Mouse (Mus musculus) liver, embryonic 14.5 days (tissue): Measurements from ENCODE around the gene Nxt1. TPM values are rescaled to one million over a fixed set of nuclear protein-coding genes. Genes with fewer than 3 reads are reported as not detected.
A peak's percentile ranks its signal among the peaks of the same experiment; 100 is the strongest.

ENCODE experiments used
- ATAC-seq: fragments of 200-750 bp; cut with Nextera tagmentation; 2 replicates; pipeline ENCODE4 v1.8.0; 2017; ENCODE audit warnings: moderate number of reproducible peaks, mild to moderate bottlenecking, moderate library complexity; ENCODE audit not compliant: insufficient read depth
- DNase-seq, 3 experiments: peaks; one replicate each; pipeline ENCODE4 v3.0.0-alpha.2; 2012 to 2013; ENCODE audit warnings: low read depth in 3 of 3, low spot score in 3 of 3
- H3K27ac ChIP-seq: fragments of 300-500 bp; sonication (generic); 2 replicates; pipeline ENCODE4 v1.5.1; 2014; ENCODE audit warnings: moderate library complexity, mild to moderate bottlenecking, control low read depth, inconsistent platforms
- H3K27me3 ChIP-seq: fragments of 300-500 bp; sonication (generic); 2 replicates; pipeline ENCODE4 v1.6.1; 2014; ENCODE audit warnings: mild to moderate bottlenecking, low read length, moderate library complexity; ENCODE audit not compliant: control insufficient read depth, insufficient read depth
- H3K36me3 ChIP-seq: fragments of 300-500 bp; sonication (generic); replicated peaks from 2 replicates; pipeline ENCODE4 v1.6.1; 2014; ENCODE audit warnings: low read depth; ENCODE audit not compliant: control insufficient read depth, insufficient read depth
- H3K4me1 ChIP-seq, 2 experiments: fragments of 200-500 bp in 1 of 2; fragments of 300-500 bp in 1 of 2; sonication (generic) in 1 of 2; replicated peaks; 2 replicates each; pipeline ENCODE4 v1.6.1; 2012 to 2014; ENCODE audit warnings: antibody characterized with exemption in 1 of 2, inconsistent platforms in 1 of 2, low read length in 1 of 2; ENCODE audit not compliant: control insufficient read depth in 2 of 2, insufficient read depth in 2 of 2
- H3K4me2 ChIP-seq: fragments of 300-500 bp; sonication (generic); 2 replicates; pipeline ENCODE4 v1.6.1; 2014; ENCODE audit warnings: low read depth, mild to moderate bottlenecking, control low read depth, moderate library complexity
- H3K4me3 ChIP-seq, 2 experiments: fragments of 200-500 bp in 1 of 2; fragments of 300-500 bp in 1 of 2; sonication (generic) in 1 of 2; 2 replicates each; pipeline ENCODE4 v1.5.1; 2012 to 2014; ENCODE audit warnings: low read depth in 2 of 2, low read length in 2 of 2, mild to moderate bottlenecking in 2 of 2, control low read depth in 1 of 2, inconsistent platforms in 1 of 2, moderate library complexity in 1 of 2; ENCODE audit not compliant: insufficient read depth in 1 of 2
- H3K9ac ChIP-seq: fragments of 300-500 bp; sonication (generic); replicated peaks from 2 replicates; pipeline ENCODE4 v1.6.1; 2014; ENCODE audit warnings: mild to moderate bottlenecking, control low read depth, moderate library complexity
- H3K9me3 ChIP-seq: fragments of 300-500 bp; sonication (generic); 2 replicates; pipeline ENCODE4 v1.6.1; 2016; ENCODE audit warnings: low read length, mixed read lengths; ENCODE audit not compliant: control insufficient read depth
- CTCF ChIP-seq: IDR thresholded peaks from 2 replicates; pipeline ENCODE4 v1.5.1; 2016; ENCODE audit warnings: antibody characterized with exemption, low read depth, control low read depth
- EP300 ChIP-seq: IDR thresholded peaks from 2 replicates; pipeline ENCODE4 v1.6.1; 2016; ENCODE audit warnings: antibody characterized with exemption, low read depth
- WGBS: fragments of 180-500 bp; shearing (Covaris S2); extraction: QIAGEN DNeasy Blood & Tissue Kit; methylation state at CpG from one replicate; pipeline ENCODE4 v1.1.7; 2014; ENCODE audit not compliant: insufficient replicate concordance; 5-methylcytosine and 5-hydroxymethylcytosine counted together
- polyA plus RNA-seq, 2 experiments: library from polyadenylated mRNA; depleted of rRNA in 1 of 2; stranded (reverse) in 1 of 2; unstranded in 1 of 2; fragments of >200 nt; fragmentation: Nextera tagmentation in 1 of 2; extraction: Ambion mirVana in 1 of 2; gene quantifications; 2 replicates each; pipeline versions ENCODE4 v1.2.1 to v1.2.3; 2012 to 2014

The Nxt1 gene
- polyA plus RNA-seq, 2 experiments = 43.9 to 63.6 TPM

DNA sequence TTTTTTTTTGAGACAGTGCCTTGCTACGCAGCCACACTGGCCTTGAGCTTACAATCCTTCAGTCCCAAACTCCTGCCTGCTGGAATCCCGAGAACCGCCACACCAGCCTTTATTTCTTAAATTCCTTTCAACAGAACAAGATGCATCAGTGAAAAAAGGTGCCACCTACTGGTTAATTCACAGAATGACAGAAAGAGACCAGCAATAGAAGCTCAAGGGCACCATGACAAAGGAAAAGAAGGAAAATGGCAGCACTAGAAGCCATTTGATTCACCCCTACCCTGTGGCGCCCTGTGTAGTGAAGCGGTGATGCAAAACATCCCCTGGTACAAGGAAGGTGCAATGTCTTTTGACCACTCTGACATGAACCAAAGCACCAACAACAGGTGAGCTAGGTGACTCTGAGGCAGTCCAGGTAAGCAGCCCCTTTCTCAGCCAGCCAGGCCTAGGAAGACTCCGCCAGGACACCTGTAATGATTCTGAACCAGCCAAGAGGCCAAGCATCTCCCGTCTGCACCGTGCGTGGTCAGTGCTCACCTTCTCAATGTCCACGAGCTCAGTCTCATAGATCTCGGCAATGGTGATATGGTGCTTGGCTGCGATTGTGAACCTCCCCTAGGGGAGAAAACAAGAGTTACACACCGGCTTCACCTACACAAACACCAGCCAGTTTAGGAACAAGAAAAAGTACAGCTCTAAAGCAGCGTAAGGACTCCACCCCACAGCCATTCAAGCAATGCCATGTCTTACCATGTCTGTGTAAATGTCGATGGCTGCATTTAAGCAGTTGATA, 34.2 kb downstream of the Nxt1 start:
- DNase-seq (peak in 1 of 3 experiments; percentile 16), ATAC-seq (no peak)
- TF ChIP-seq EP300 = no peak
- TF ChIP-seq CTCF = peak; percentile 52
- H3K27me3 ChIP-seq = no peaks in the 10 kb centered on the region
- no peak overlapping the region for H3K4me3 ChIP-seq
- H3K9ac ChIP-seq = no peak overlapping the region
- H3K9me3 ChIP-seq = no peaks in the 10 kb centered on the region
- no peaks in the 10 kb centered on the region for H3K4me1 ChIP-seq
- H3K4me2 ChIP-seq = no peak overlapping the region
- no peaks in the 10 kb centered on the region for H3K36me3 ChIP-seq
- H3K27ac ChIP-seq = no peak overlapping the region
- 72% methylated on average over 15 of the region's 15 CpGs for WGBS

DNA sequence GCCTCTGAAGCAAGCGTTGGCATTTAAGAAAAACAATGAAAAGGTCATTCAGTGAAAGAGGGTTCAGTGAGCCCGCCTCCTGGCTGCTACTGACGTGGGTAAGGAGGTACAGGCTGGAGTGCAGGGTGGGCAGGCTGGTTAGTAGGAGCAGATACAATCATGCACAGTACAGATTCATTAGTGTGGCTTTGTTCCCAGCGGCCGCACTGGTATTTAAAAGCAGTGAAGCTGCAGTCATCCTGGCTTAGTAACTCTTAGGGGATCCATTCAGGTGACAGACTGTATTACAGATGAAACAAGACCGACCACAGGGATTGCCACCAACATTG, 34.8 kb downstream of the Nxt1 start:
- Histone ChIP-seq H3K4me1 (no peaks in the 10 kb centered on the region), H3K9ac (no peak overlapping the region), H3K4me2 (no peak overlapping the region), H3K9me3 (no peaks in the 10 kb centered on the region), H3K27ac (no peak overlapping the region), H3K27me3 (no peaks in the 10 kb centered on the region), H3K4me3 (no peak overlapping the region), H3K36me3 (no peaks in the 10 kb centered on the region)
- no peak for TF ChIP-seq EP300
- no peak for TF ChIP-seq CTCF
- ATAC-seq = no peak
- 58% methylated on average over 6 of the region's 6 CpGs for WGBS
- no peak for DNase-seq

DNA sequence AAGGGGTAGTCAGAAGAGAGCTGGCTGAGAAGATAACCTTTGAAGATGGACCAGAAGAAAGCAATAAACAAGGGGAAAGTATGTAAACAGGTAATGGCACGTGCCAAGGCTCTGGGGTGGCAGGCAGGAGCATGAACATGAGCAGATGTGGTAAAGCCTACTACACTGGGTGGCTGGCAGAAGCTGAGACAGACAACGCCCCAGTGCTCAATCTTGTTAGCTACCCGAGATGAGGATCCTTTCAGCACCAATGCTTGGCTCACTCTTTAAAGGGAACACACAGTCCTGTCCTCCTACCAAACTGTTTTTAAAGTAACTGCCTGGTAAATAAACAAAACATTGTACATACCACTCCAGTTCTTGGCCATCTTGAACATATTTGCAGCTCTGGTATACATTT, 39.9 kb downstream of the Nxt1 start:
- Histone ChIP-seq H3K27ac (no peak overlapping the region), H3K4me1 (no peaks in the 10 kb centered on the region), H3K36me3 (no peaks in the 10 kb centered on the region), H3K9ac (no peak overlapping the region), H3K27me3 (no peaks in the 10 kb centered on the region), H3K9me3 (no peaks in the 10 kb centered on the region), H3K4me2 (no peak overlapping the region), H3K4me3 (no peak overlapping the region)
- TF ChIP-seq EP300 (no peak), CTCF (no peak)
- ATAC-seq (no peak), DNase-seq (no peak)
- 66% methylated on average over 3 of the region's 3 CpGs for WGBS

DNA sequence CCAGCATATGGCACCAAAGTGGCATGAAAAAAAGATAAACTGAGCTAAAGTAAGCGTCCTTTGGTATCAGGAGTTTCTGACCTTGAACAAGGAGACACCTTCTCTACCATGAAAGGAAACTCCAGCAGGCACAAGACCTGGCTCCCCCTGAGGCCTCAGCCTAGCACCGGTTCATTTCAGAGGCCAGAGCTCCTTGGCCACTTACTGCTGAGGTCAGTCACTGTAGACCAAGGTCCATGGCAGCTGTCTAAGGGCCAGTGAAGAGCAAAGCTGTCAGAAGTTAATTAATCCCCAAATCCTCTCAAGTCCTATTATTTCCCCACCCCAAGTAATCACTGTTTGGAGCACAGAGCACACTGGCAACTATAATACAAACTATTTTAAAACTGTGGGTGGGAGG, 44.7 kb downstream of the Nxt1 start:
- TF ChIP-seq EP300 = no peak
- TF ChIP-seq CTCF = no peak
- H3K4me1 ChIP-seq = no peaks in the 10 kb centered on the region
- 58% methylated on average over 2 of the region's 2 CpGs for WGBS
- H3K4me2 ChIP-seq = no peak overlapping the region
- no peak overlapping the region for H3K4me3 ChIP-seq
- ATAC-seq = no peak
- no peaks in the 10 kb centered on the region for H3K27me3 ChIP-seq
- no peaks in the 10 kb centered on the region for H3K9me3 ChIP-seq
- H3K9ac ChIP-seq = no peak overlapping the region
- no peaks in the 10 kb centered on the region for H3K36me3 ChIP-seq
- DNase-seq = no peak
- H3K27ac ChIP-seq = no peak overlapping the region

DNA sequence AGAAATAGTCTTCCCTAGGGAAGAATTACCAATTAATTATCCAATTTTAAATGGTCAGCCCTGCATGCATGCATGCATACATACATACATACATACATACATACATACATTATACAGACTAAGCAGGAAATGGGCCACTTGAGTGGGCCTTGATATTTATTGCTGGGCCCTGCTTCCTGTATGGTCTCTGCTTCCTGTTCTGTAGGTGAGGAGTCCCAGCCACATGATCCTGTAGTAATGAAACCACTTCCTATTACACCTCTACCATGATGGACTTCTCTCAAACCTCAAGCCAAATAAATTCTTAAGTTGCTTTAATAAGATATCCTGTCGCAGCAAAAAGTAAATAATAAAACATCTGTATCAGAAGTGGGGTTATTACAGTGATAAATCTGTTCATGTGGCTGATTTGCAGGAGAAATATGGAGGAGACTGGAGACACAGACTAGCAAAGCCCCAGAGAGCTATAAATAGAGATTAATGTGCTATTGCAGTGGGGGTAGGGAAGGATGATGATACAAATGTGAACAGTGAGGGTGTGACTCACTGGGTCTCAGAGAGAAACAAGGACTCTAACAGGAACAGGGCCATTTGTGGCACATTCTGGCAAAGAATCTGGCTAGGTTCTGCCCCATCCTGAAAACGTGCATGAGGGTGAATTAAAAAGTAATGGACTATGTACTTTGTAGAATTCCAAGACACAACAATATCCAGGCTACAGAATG, 47.0 kb downstream of the Nxt1 start:
- TF ChIP-seq CTCF (no peak), EP300 (no peak)
- no peaks in the 10 kb centered on the region for H3K36me3 ChIP-seq
- no peak overlapping the region for H3K27ac ChIP-seq
- WGBS = 34% methylated on average over 2 of the region's 2 CpGs
- DNase-seq (no peak), ATAC-seq (no peak)
- no peaks in the 10 kb centered on the region for H3K9me3 ChIP-seq
- no peaks in the 10 kb centered on the region for H3K4me1 ChIP-seq
- no peak overlapping the region for H3K4me3 ChIP-seq
- H3K27me3 ChIP-seq = no peaks in the 10 kb centered on the region
- no peak overlapping the region for H3K9ac ChIP-seq
- no peak overlapping the region for H3K4me2 ChIP-seq

Other genes with a start within 250 kb of the Nxt1 start
- 1.4 and 1.5 TPM in 2 replicates for gene Cd93, start 229.0 kb upstream of the Nxt1 start, polyA plus RNA-seq (2012; rRNA removed)
- 1.8 and 2.2 TPM in 2 replicates for gene Cd93, start 229.0 kb upstream of the Nxt1 start, polyA plus RNA-seq (2014; fragmentation: Nextera tagmentation; extraction: Ambion mirVana)
- 3.9 and 5.1 TPM in 2 replicates for gene Gzf1, start 8.4 kb downstream of the Nxt1 start, polyA plus RNA-seq (2012; rRNA removed)
- gene Gzf1, start 8.4 kb downstream of the Nxt1 start, polyA plus RNA-seq (2014; fragmentation: Nextera tagmentation; extraction: Ambion mirVana) = 7.4 and 7.9 TPM in 2 replicates
- gene Napb, start 59.9 kb downstream of the Nxt1 start, polyA plus RNA-seq (2012; rRNA removed) = 0.30 and 0.36 TPM in 2 replicates
- 0.09 and 0.14 TPM in 2 replicates for gene Napb, start 59.9 kb downstream of the Nxt1 start, polyA plus RNA-seq (2014; fragmentation: Nextera tagmentation; extraction: Ambion mirVana)
- not detected in 2 replicates for gene Cstl1, start 77.8 kb downstream of the Nxt1 start, polyA plus RNA-seq (2012; rRNA removed)
- not detected in 2 replicates for gene Cstl1, start 77.8 kb downstream of the Nxt1 start, polyA plus RNA-seq (2014; fragmentation: Nextera tagmentation; extraction: Ambion mirVana)
- gene Cst11, start 98.9 kb downstream of the Nxt1 start, polyA plus RNA-seq (2012; rRNA removed) = not detected in 2 replicates
- gene Cst11, start 98.9 kb downstream of the Nxt1 start, polyA plus RNA-seq (2014; fragmentation: Nextera tagmentation; extraction: Ambion mirVana) = not detected in 2 replicates
- gene 8030411F24Rik, start 109.4 kb downstream of the Nxt1 start, polyA plus RNA-seq (2012; rRNA removed) = not detected in 2 replicates
- gene 8030411F24Rik, start 109.4 kb downstream of the Nxt1 start, polyA plus RNA-seq (2014; fragmentation: Nextera tagmentation; extraction: Ambion mirVana) = not detected in 2 replicates
- not detected in 2 replicates for gene Cst12, start 116.8 kb downstream of the Nxt1 start, polyA plus RNA-seq (2012; rRNA removed)
- not detected in 2 replicates for gene Cst12, start 116.8 kb downstream of the Nxt1 start, polyA plus RNA-seq (2014; fragmentation: Nextera tagmentation; extraction: Ambion mirVana)
- gene Cst8, start 126.2 kb downstream of the Nxt1 start, polyA plus RNA-seq (2012; rRNA removed) = 0.10 TPM in 1 of 2 replicates, not detected in the other
- gene Cst8, start 126.2 kb downstream of the Nxt1 start, polyA plus RNA-seq (2014; fragmentation: Nextera tagmentation; extraction: Ambion mirVana) = 0.27 TPM in 1 of 2 replicates, not detected in the other
- gene Cst13, start 147.5 kb downstream of the Nxt1 start, polyA plus RNA-seq (2012; rRNA removed) = not detected in 2 replicates
- gene Cst13, start 147.5 kb downstream of the Nxt1 start, polyA plus RNA-seq (2014; fragmentation: Nextera tagmentation; extraction: Ambion mirVana) = not detected in 2 replicates
- gene Cst9, start 162.5 kb downstream of the Nxt1 start, polyA plus RNA-seq (2012; rRNA removed) = 0.09 and 0.11 TPM in 2 replicates
- gene Cst9, start 162.5 kb downstream of the Nxt1 start, polyA plus RNA-seq (2014; fragmentation: Nextera tagmentation; extraction: Ambion mirVana) = 0.39 TPM in 1 of 2 replicates, not detected in the other
- gene 9230104L09Rik, start 192.4 kb downstream of the Nxt1 start, polyA plus RNA-seq (2012; rRNA removed) = not detected in 2 replicates
- not detected in 2 replicates for gene 9230104L09Rik, start 192.4 kb downstream of the Nxt1 start, polyA plus RNA-seq (2014; fragmentation: Nextera tagmentation; extraction: Ambion mirVana)
- 93.7 and 106 TPM in 2 replicates for gene Cst3, start 203.1 kb downstream of the Nxt1 start, polyA plus RNA-seq (2012; rRNA removed)
- 157 and 165 TPM in 2 replicates for gene Cst3, start 203.1 kb downstream of the Nxt1 start, polyA plus RNA-seq (2014; fragmentation: Nextera tagmentation; extraction: Ambion mirVana)